Mouse (Mus musculus) ES-E14 (cell line): ENCODE results near the gene Gja3. TPM values are rescaled to one million over a fixed set of nuclear protein-coding genes. Genes with fewer than 3 reads are reported as not detected.

ENCODE experiments used
- DNase-seq: peaks from one replicate; pipeline ENCODE4 v3.0.0-alpha.2; 2013; ENCODE audit warnings: low read depth, low spot score
- H3K27ac ChIP-seq: 2 replicates; pipeline ENCODE4 v1.5.1; 2012; ENCODE audit warnings: low read depth, mild to moderate bottlenecking, low read length, moderate library complexity, mixed read lengths; ENCODE audit not compliant: poor library complexity, insufficient read depth, severe bottlenecking
- H3K36me3 ChIP-seq: 2 replicates; pipeline ENCODE4 v1.6.1; 2012; ENCODE audit warnings: mild to moderate bottlenecking, low read length, moderate library complexity, mixed read lengths; ENCODE audit not compliant: control insufficient read depth, poor library complexity, insufficient read depth, severe bottlenecking
- H3K4me1 ChIP-seq, 2 experiments: fragments of 150-350 bp in 1 of 2; sonication (generic) in 1 of 2; 2 replicates each; pipeline ENCODE4 v1.6.1; 2012; ENCODE audit warnings: low read length in 2 of 2, mild to moderate bottlenecking in 1 of 2, mixed read lengths in 1 of 2; ENCODE audit not compliant: control insufficient read depth in 2 of 2, insufficient read depth in 2 of 2, poor library complexity in 1 of 2
- H3K4me3 ChIP-seq, 2 experiments: fragments of 150-350 bp in 1 of 2; sonication (generic) in 1 of 2; 2 replicates each; pipeline ENCODE4 v1.5.1; 2012; ENCODE audit warnings: low read length in 2 of 2, low read depth in 1 of 2, mild to moderate bottlenecking in 1 of 2, mixed read lengths in 1 of 2; ENCODE audit not compliant: insufficient read depth in 1 of 2, poor library complexity in 1 of 2, severe bottlenecking in 1 of 2
- H3K9ac ChIP-seq: 2 replicates; pipeline ENCODE4 v1.6.1; 2012; ENCODE audit warnings: low read depth, mild to moderate bottlenecking, low read length, mixed read lengths; ENCODE audit not compliant: poor library complexity, insufficient read depth, severe bottlenecking
- H3K9me3 ChIP-seq: fragments of 150-350 bp; sonication (generic); 2 replicates; pipeline ENCODE4 v1.6.1; 2012; ENCODE audit warnings: low read depth, mild to moderate bottlenecking, low read length; ENCODE audit not compliant: control insufficient read depth, insufficient read depth
- CHD2 ChIP-seq: IDR thresholded peaks from 2 replicates; pipeline ENCODE4 v1.6.1; 2014; ENCODE audit warnings: mild to moderate bottlenecking, low read depth, low read length, inconsistent platforms
- HCFC1 ChIP-seq: IDR thresholded peaks from 2 replicates; pipeline ENCODE4 v1.6.1; 2012; ENCODE audit warnings: low read length, inconsistent platforms, borderline replicate concordance; ENCODE audit not compliant: insufficient read depth
- MAFK ChIP-seq: IDR thresholded peaks from 2 replicates; pipeline ENCODE4 v1.6.1; 2014; ENCODE audit warnings: mild to moderate bottlenecking, low read depth, low read length, inconsistent platforms; ENCODE audit not compliant: insufficient read depth
- ZC3H11A ChIP-seq: IDR thresholded peaks from 2 replicates; pipeline ENCODE4 v1.6.1; 2012; ENCODE audit warnings: low read depth, mild to moderate bottlenecking, inconsistent platforms, low read length, borderline replicate concordance
- ZNF384 ChIP-seq: IDR thresholded peaks from 2 replicates; pipeline ENCODE4 v1.6.1; 2012; ENCODE audit warnings: low read depth, low read length, inconsistent platforms
- in situ Hi-C, 2 experiments: fragments of 600-800 bp; cut with MboI; formaldehyde crosslinking; loops; one replicate each; pipeline ENCODE4 v1.15.1; 2025; ENCODE audit warnings: low sequenced_read_pairs in 2 of 2, inconsistent platforms in 1 of 2; ENCODE audit not compliant: unreplicated experiment in 2 of 2
- total RNA-seq: library from RNA; depleted of rRNA; stranded (reverse); fragments of 300-350 nt; gene quantifications from 2 replicates; pipeline ENCODE4 v1.2.3, GENCODE M21; 2012

Gene Gja3
- total RNA-seq, 1 experiment, result 0.31 TPM

- no peak for TF ChIP-seq CHD2
- no peak for TF ChIP-seq ZNF384
- no peak for DNase-seq
- H3K4me1 ChIP-seq, result 0 out of 4 replicates have a peak, but pooled peaks cover 0 to 2% of the 10 kb centered on the region in 2 experiments
- no peak overlapping the region for H3K27ac ChIP-seq
- in situ Hi-C loops, result no loop called here
- H3K9me3 ChIP-seq, result no peaks in the 10 kb centered on the region
- no peak overlapping the region for H3K4me3 ChIP-seq
- no peaks in the 10 kb centered on the region for H3K36me3 ChIP-seq
- H3K9ac ChIP-seq, result no peak overlapping the region
Measured at GRCm38 (mm10) chr14:57095855-57096254, 38.0 kb upstream of the Gja3 start.

DNA sequence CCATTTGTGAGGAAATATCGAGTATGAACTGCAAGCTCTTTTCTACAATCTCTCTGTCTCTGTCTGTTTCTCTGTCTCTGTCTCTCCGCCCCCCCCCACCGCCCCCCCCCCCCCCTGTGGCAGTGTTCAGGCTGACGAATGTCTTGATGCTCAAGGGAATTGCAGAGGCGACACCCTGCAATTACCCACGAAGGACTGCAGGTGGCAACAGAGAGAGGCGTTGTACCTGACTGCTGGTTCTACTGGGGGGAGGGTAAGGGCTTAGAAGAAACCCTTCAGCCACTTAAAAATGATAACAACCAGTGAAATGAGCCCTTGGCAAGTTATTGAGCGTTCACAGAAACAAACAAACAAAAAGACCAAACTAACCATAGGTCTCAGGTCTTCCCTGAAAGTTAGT is 35.1 kb upstream of the Gja3 start:
- 0 out of 4 replicates have a peak, but pooled peaks cover 0 to 2% of the 10 kb centered on the region in 2 experiments for H3K4me1 ChIP-seq
- peak; percentile 67 for DNase-seq
- no peaks in the 10 kb centered on the region for H3K9me3 ChIP-seq
- H3K9ac ChIP-seq, result no peak overlapping the region
- in situ Hi-C loops, result no loop called here
- no peak overlapping the region for H3K4me3 ChIP-seq
- H3K27ac ChIP-seq, result no peak overlapping the region
- no peaks in the 10 kb centered on the region for H3K36me3 ChIP-seq
- peak; percentile 19; the same call in 1 of the 2 replicates for TF ChIP-seq ZC3H11A
- TF ChIP-seq CHD2, result no peak
- TF ChIP-seq MAFK, result no peak

DNA sequence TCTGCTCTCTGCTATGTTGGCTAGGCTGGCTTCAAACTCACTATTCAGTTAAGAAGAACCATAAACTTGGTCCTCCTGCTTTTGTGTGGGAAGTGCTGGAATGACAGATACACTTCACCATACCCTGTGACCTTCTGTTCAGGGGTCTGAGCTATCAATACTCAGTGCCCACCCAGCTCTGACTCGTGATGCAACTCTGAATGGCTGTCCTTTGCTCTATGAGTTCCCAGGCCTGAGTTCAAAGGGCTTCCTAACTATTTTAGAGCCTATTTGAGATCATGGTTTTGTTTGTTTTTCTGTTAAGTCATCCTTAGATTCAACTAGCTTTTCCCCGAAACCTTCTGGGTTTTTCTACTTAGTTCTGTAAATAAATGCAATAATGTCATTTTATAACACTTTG is 32.1 kb upstream of the Gja3 start:
- no peaks in the 10 kb centered on the region for H3K9me3 ChIP-seq
- TF ChIP-seq CHD2 (no peak), MAFK (no peak), ZNF384 (no peak)
- H3K4me3 ChIP-seq, result no peak overlapping the region
- in situ Hi-C loops, result no loop called here
- no peak overlapping the region for H3K27ac ChIP-seq
- no peaks in the 10 kb centered on the region for H3K36me3 ChIP-seq
- H3K4me1 ChIP-seq, result 0 out of 4 replicates have a peak, but pooled peaks cover 0 to 2% of the 10 kb centered on the region in 2 experiments
- no peak for DNase-seq
- no peak overlapping the region for H3K9ac ChIP-seq

DNA sequence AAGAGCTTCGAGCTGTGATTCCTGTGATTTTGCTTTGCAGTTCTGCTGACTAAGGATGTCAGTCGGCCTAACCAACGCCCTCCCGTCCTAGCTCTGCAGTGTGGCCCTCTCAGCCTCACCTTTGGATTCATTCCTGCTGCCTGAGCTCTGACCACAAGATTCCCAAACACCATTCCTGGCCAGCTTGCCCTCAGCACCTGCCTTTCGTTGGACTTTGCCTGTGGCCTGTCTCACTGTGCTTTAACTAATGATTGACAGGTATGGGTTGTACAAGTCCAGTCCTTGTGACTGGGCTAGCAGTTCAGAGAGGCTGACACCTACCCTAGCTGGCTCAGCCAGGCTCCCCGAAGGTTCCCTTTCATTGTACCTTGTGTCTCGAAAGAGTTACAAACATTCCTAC is 31.2 kb upstream of the Gja3 start:
- Histone ChIP-seq H3K27ac (no peak overlapping the region), H3K4me3 (no peak overlapping the region), H3K9me3 (no peaks in the 10 kb centered on the region), H3K4me1 (0 out of 4 replicates have a peak, but pooled peaks cover 0 to 2% of the 10 kb centered on the region in 2 experiments), H3K9ac (no peak overlapping the region), H3K36me3 (no peaks in the 10 kb centered on the region)
- in situ Hi-C loops, result no loop called here
- TF ChIP-seq ZC3H11A, result no peak
- no peak for TF ChIP-seq ZNF384
- no peak for TF ChIP-seq MAFK
- TF ChIP-seq HCFC1, result no peak
- TF ChIP-seq CHD2, result no peak
- DNase-seq, result no peak

GRCm38 (mm10) chr14:57084180-57084668 is 26.3 kb upstream of the Gja3 start:
- no peaks in the 10 kb centered on the region for H3K9me3 ChIP-seq

More at GRCm38 (mm10) chr14:57084180-57084668, 26.3 kb upstream of the Gja3 start:
- H3K36me3 ChIP-seq, result no peaks in the 10 kb centered on the region
- H3K4me1 ChIP-seq, result no peaks in the 10 kb centered on the region
- in situ Hi-C loops, result no loop called here
- DNase-seq, result no peak
- H3K4me3 ChIP-seq, result no peak overlapping the region
- no peak for TF ChIP-seq MAFK
- TF ChIP-seq CHD2, result no peak
- TF ChIP-seq HCFC1, result no peak
- no peak for TF ChIP-seq ZC3H11A
- no peak for TF ChIP-seq ZNF384
- H3K27ac ChIP-seq, result no peak overlapping the region
- no peak overlapping the region for H3K9ac ChIP-seq
